Mouse (Mus musculus): ENCODE measurements around the gene Higd1a. TPM values are rescaled to one million over a fixed set of nuclear protein-coding genes. Genes with fewer than 3 reads are reported as not detected.
A peak's percentile ranks its signal among the peaks of the same experiment; 100 is the strongest.

Gene Higd1a
- polyA plus RNA-seq, 1 experiment from 2014 or later, result 230 TPM

GRCm38 (mm10) chr9:121819073-121819770 is 38.9 kb downstream of the Higd1a start:
- WGBS, result 77% methylated on average over 9 of the region's 9 CpGs
- Histone ChIP-seq H3K27me3 (replicated peaks) (no peaks in the 10 kb centered on the region), H3K4me3 (no peak overlapping the region), H3K4me1 (peaks cover 14% of the 10 kb centered on the region), H3K4me2 (no peak overlapping the region), H3K9ac (0 out of 2 replicates have a peak overlapping the region, but pooled peaks have one; percentile 40), H3K36me3 (no peaks in the 10 kb centered on the region), H3K9me3 (no peaks in the 10 kb centered on the region), H3K27ac (replicated peaks) (no peak overlapping the region)
- no peak for ATAC-seq (ENCODE audit: extremely low read depth, insufficient number of reproducible peaks, low FRiP score, low TSS enrichment)

GRCm38 (mm10) chr9:121815183-121815582 is 43.0 kb downstream of the Higd1a start:
- H3K36me3 ChIP-seq, result no peaks in the 10 kb centered on the region
- H3K4me2 ChIP-seq, result no peak overlapping the region
- H3K4me1 ChIP-seq, result peaks cover 19% of the 10 kb centered on the region
- H3K9ac ChIP-seq, result no peak overlapping the region
- H3K27ac ChIP-seq (replicated peaks), result no peak overlapping the region
- no peak for ATAC-seq (ENCODE audit: extremely low read depth, insufficient number of reproducible peaks, low FRiP score, low TSS enrichment)
- H3K27me3 ChIP-seq (replicated peaks), result 0 out of 2 replicates have a peak, but pooled peaks cover 17% of the 10 kb centered on the region
- no peaks in the 10 kb centered on the region for H3K9me3 ChIP-seq
- H3K4me3 ChIP-seq, result no peak overlapping the region
- WGBS, result 33% methylated on average over 6 of the region's 6 CpGs

- H3K36me3 ChIP-seq, result no peaks in the 10 kb centered on the region
- 0 out of 2 replicates have a peak, but pooled peaks cover 17% of the 10 kb centered on the region for H3K27me3 ChIP-seq (replicated peaks)
- peak overlapping the region; percentile 52; the same call in 1 of the 2 replicates for H3K9ac ChIP-seq
- no peak overlapping the region for H3K4me3 ChIP-seq
- no peak for ATAC-seq (ENCODE audit: extremely low read depth, insufficient number of reproducible peaks, low FRiP score, low TSS enrichment)
- no peak overlapping the region for H3K4me2 ChIP-seq
- peaks cover 39% of the 10 kb centered on the region for H3K4me1 ChIP-seq
- 31% methylated on average over 15 of the region's 15 CpGs for WGBS
- no peaks in the 10 kb centered on the region for H3K9me3 ChIP-seq
- H3K27ac ChIP-seq (replicated peaks), result no peak overlapping the region; the same call in 1 of the 2 replicates
Measured at GRCm38 (mm10) chr9:121810081-121810821, 47.9 kb downstream of the Higd1a start.

GRCm38 (mm10) chr9:121808511-121808910 is 49.7 kb downstream of the Higd1a start:
- H3K9me3 ChIP-seq, result no peaks in the 10 kb centered on the region
- H3K4me3 ChIP-seq, result no peak overlapping the region
- no peak overlapping the region for H3K27ac ChIP-seq (replicated peaks)
- ATAC-seq (ENCODE audit: extremely low read depth, insufficient number of reproducible peaks, low FRiP score, low TSS enrichment), result no peak
- 0 out of 2 replicates have a peak, but pooled peaks cover 17% of the 10 kb centered on the region for H3K27me3 ChIP-seq (replicated peaks)
- WGBS, result 65% methylated on average over 3 of the region's 3 CpGs
- H3K4me1 ChIP-seq, result peaks cover 46% of the 10 kb centered on the region
- H3K4me2 ChIP-seq, result no peak overlapping the region
- H3K9ac ChIP-seq, result no peak overlapping the region
- H3K36me3 ChIP-seq, result no peaks in the 10 kb centered on the region

- H3K4me3 ChIP-seq, result no peak overlapping the region
- ATAC-seq (ENCODE audit: extremely low read depth, insufficient number of reproducible peaks, low FRiP score, low TSS enrichment), result no peak
- H3K27me3 ChIP-seq (replicated peaks), result 0 out of 2 replicates have a peak, but pooled peaks cover 13% of the 10 kb centered on the region
- H3K4me2 ChIP-seq, result no peak overlapping the region
- no peaks in the 10 kb centered on the region for H3K9me3 ChIP-seq
- WGBS, result 54% methylated on average over 7 of the region's 7 CpGs
- peaks cover 52% of the 10 kb centered on the region for H3K4me1 ChIP-seq
- H3K36me3 ChIP-seq, result no peaks in the 10 kb centered on the region
- no peak overlapping the region for H3K9ac ChIP-seq
- H3K27ac ChIP-seq (replicated peaks), result no peak overlapping the region
Measured at GRCm38 (mm10) chr9:121807947-121808346, 50.2 kb downstream of the Higd1a start.

- H3K9me3 ChIP-seq, result no peaks in the 10 kb centered on the region
- 25% methylated on average over 1 of the region's 1 CpGs for WGBS
- no peak overlapping the region for H3K9ac ChIP-seq
- H3K27me3 ChIP-seq (replicated peaks), result 0 out of 2 replicates have a peak, but pooled peaks cover 11% of the 10 kb centered on the region
- no peak overlapping the region for H3K4me3 ChIP-seq
- ATAC-seq (ENCODE audit: extremely low read depth, insufficient number of reproducible peaks, low FRiP score, low TSS enrichment), result no peak
- peaks cover 56% of the 10 kb centered on the region for H3K4me1 ChIP-seq
- no peaks in the 10 kb centered on the region for H3K36me3 ChIP-seq
- H3K27ac ChIP-seq (replicated peaks), result no peak overlapping the region
- no peak overlapping the region for H3K4me2 ChIP-seq
Measured at GRCm38 (mm10) chr9:121807546-121807945, 50.6 kb downstream of the Higd1a start.

- ATAC-seq (ENCODE audit: extremely low read depth, insufficient number of reproducible peaks, low FRiP score, low TSS enrichment), result no peak
- 46% methylated on average over 7 of the region's 7 CpGs for WGBS
- Histone ChIP-seq H3K9me3 (no peaks in the 10 kb centered on the region), H3K27ac (replicated peaks) (no peak overlapping the region), H3K4me2 (no peak overlapping the region), H3K27me3 (replicated peaks) (peaks cover 31% of the 10 kb centered on the region), H3K4me1 (peaks cover 32% of the 10 kb centered on the region), H3K9ac (no peak overlapping the region), H3K36me3 (no peaks in the 10 kb centered on the region), H3K4me3 (no peak overlapping the region)
Measured at GRCm38 (mm10) chr9:121802747-121803146, 55.4 kb downstream of the Higd1a start.

GRCm38 (mm10) chr9:121798887-121799520 is 59.2 kb downstream of the Higd1a start:
- H3K9me3 ChIP-seq, result no peaks in the 10 kb centered on the region
- H3K4me1 ChIP-seq, result peaks cover 43% of the 10 kb centered on the region
- no peaks in the 10 kb centered on the region for H3K36me3 ChIP-seq
- no peak overlapping the region for H3K4me3 ChIP-seq
- H3K4me2 ChIP-seq, result no peak overlapping the region
- no peak overlapping the region for H3K9ac ChIP-seq
- peaks cover 51% of the 10 kb centered on the region for H3K27me3 ChIP-seq (replicated peaks)
- no peak for ATAC-seq (ENCODE audit: extremely low read depth, insufficient number of reproducible peaks, low FRiP score, low TSS enrichment)
- 37% methylated on average over 6 of the region's 6 CpGs for WGBS
- no peak overlapping the region for H3K27ac ChIP-seq (replicated peaks)

Other genes starting within 250 kb of the Higd1a start
- gene Lyzl4, start 216.3 kb downstream of the Higd1a start, polyA plus RNA-seq (2015; fragmentation: Nextera tagmentation; extraction: Ambion mirVana), result not detected in 2 replicates
- gene Vipr1, start 215.6 kb downstream of the Higd1a start, polyA plus RNA-seq (2015; fragmentation: Nextera tagmentation; extraction: Ambion mirVana), result 0.10 and 0.33 TPM in 2 replicates
- 5.4 and 6.3 TPM in 2 replicates for gene Sec22c, start 152.9 kb downstream of the Higd1a start, polyA plus RNA-seq (2015; fragmentation: Nextera tagmentation; extraction: Ambion mirVana)
- gene Ss18l2, start 148.0 kb downstream of the Higd1a start, polyA plus RNA-seq (2015; fragmentation: Nextera tagmentation; extraction: Ambion mirVana), result 163 and 176 TPM in 2 replicates
- gene Nktr, start 139.2 kb downstream of the Higd1a start, polyA plus RNA-seq (2015; fragmentation: Nextera tagmentation; extraction: Ambion mirVana), result 40.1 and 42.3 TPM in 2 replicates
- gene Zfp651, start 99.0 kb downstream of the Higd1a start, polyA plus RNA-seq (2015; fragmentation: Nextera tagmentation; extraction: Ambion mirVana), result 11.1 and 12.5 TPM in 2 replicates
- gene Klhl40, start 80.8 kb downstream of the Higd1a start, polyA plus RNA-seq (2015; fragmentation: Nextera tagmentation; extraction: Ambion mirVana), result 1.4 and 2.1 TPM in 2 replicates
- gene Hhatl, start 65.9 kb downstream of the Higd1a start, polyA plus RNA-seq (2015; fragmentation: Nextera tagmentation; extraction: Ambion mirVana), result 10.3 and 10.7 TPM in 2 replicates
- 0.05 TPM in 1 of 2 replicates, not detected in the other for gene Ccdc13, start 18.9 kb downstream of the Higd1a start, polyA plus RNA-seq (2015; fragmentation: Nextera tagmentation; extraction: Ambion mirVana)
- 0.64 and 0.79 TPM in 2 replicates for gene Ackr2, start 40.0 kb upstream of the Higd1a start, polyA plus RNA-seq (2015; fragmentation: Nextera tagmentation; extraction: Ambion mirVana)
- gene Cyp8b1, start 57.9 kb upstream of the Higd1a start, polyA plus RNA-seq (2015; fragmentation: Nextera tagmentation; extraction: Ambion mirVana), result not detected in 2 replicates
- gene Fam198a, start 92.6 kb upstream of the Higd1a start, polyA plus RNA-seq (2015; fragmentation: Nextera tagmentation; extraction: Ambion mirVana), result 0.90 and 0.94 TPM in 2 replicates
- 11.7 and 12.4 TPM in 2 replicates for gene Pomgnt2, start 138.7 kb upstream of the Higd1a start, polyA plus RNA-seq (2015; fragmentation: Nextera tagmentation; extraction: Ambion mirVana)

Data from heart, embryonic 13.5 days (tissue).